Comparison of ENCODE assay signal across 18 mouse cellular contexts in the genomic region with DNA sequence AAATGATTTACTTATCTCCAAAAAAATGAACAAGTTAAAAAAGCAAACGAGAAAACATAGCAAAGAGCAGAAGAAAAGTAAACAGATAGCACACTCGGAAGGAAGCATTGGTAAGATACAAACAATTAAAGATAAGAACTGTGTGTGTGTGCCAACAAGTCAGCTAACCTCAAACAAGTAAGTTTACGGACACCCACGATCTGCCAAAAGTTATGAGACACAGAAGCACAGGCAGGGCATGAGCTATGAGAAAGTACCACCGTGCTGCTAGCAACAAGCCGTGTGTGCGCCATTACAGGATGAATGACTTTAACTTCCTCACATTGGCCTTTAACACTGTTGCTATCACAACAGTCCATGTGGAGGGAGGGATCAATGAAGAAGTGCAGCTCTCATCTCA.
DNase-seq lines count a peak whose midpoint lies in the region; ATAC-seq and TF ChIP-seq lines count a peak whose summit lies in the region.
"Had no signal": no experiment of that assay in that cellular context is flagged by ENCODE, and none has a peak within 500 bp of the region (broad histone marks: within the 10 kb centered on the region; RNA-seq: fewer than 3 reads in every experiment).

No protein-coding gene starts in this region.

- no peak for TF ChIP-seq POLR2A in MEL (IDR thresholded peaks at IDR 0.05; ENCODE audit: control insufficient read depth in 1 of 2, insufficient read depth in 1 of 2, low read depth in 1 of 2, low read length in 2 of 2, poor library complexity in 1 of 2)

- no peak overlapping the region for H3K27ac ChIP-seq in heart, embryonic 13.5 days (replicated peaks)
- peak overlapping the region; percentile 18 for H3K27ac ChIP-seq in MEL (ENCODE audit: control insufficient read depth, low read depth, low read length)
- no peak overlapping the region for H3K27ac ChIP-seq in liver, embryonic 13.5 days
- H3K27ac ChIP-seq in intestine, postnatal 0 days (ENCODE audit: low read depth, low read length): no peak overlapping the region
- H3K27ac ChIP-seq: embryonic facial prominence, embryonic 15.5 days; limb, embryonic 15.5 days; midbrain, embryonic 12.5 days; stomach, postnatal 0 days had no signal

- no peaks in the 10 kb centered on the region for H3K27me3 ChIP-seq in heart, embryonic 13.5 days (replicated peaks)
- no peaks in the 10 kb centered on the region for H3K27me3 ChIP-seq in MEL (ENCODE audit: control insufficient read depth in 1 of 2, insufficient read depth in 2 of 2, low read length in 2 of 2)
- no peaks in the 10 kb centered on the region for H3K27me3 ChIP-seq in liver, embryonic 13.5 days
- H3K27me3 ChIP-seq in intestine, postnatal 0 days (replicated peaks; ENCODE audit: control insufficient read depth, insufficient read depth, low read length): no peaks in the 10 kb centered on the region
- H3K27me3 ChIP-seq: embryonic facial prominence, embryonic 15.5 days; heart, embryonic 12.5 days; limb, embryonic 15.5 days; midbrain, embryonic 12.5 days had no signal

- DNase-seq in heart, postnatal 14 days: no peak
- peak; percentile 64 for DNase-seq in MEL (ENCODE audit: low read depth, low spot score)
- DNase-seq in liver, embryonic 13.5 days: no peak
- peak; percentile 43 for DNase-seq in lung, postnatal 36 days
- DNase-seq in layer of hippocampus, postnatal 25 days (ENCODE audit: extremely low spot score in 1 of 2, low spot score in 1 of 2): no peak
- DNase-seq: cerebellum, adult 2 months; gastrocnemius, postnatal 25 days; kidney, adult 11 months; kidney, postnatal 14 days; layer of hippocampus, adult 9-11 months; thymus, postnatal 4 days had no signal

- no peaks in the 10 kb centered on the region for H3K9me3 ChIP-seq in heart, embryonic 13.5 days
- no peaks in the 10 kb centered on the region for H3K9me3 ChIP-seq in MEL (replicated peaks; ENCODE audit: insufficient read depth, low read length)
- no peaks in the 10 kb centered on the region for H3K9me3 ChIP-seq in liver, embryonic 13.5 days (replicated peaks)
- no peaks in the 10 kb centered on the region for H3K9me3 ChIP-seq in intestine, postnatal 0 days (ENCODE audit: control insufficient read depth)
- H3K9me3 ChIP-seq: embryonic facial prominence, embryonic 15.5 days; heart, embryonic 12.5 days; limb, embryonic 15.5 days; midbrain, embryonic 12.5 days had no signal

- WGBS in heart, embryonic 13.5 days: 63% methylated on average over 7 of the region's 7 CpGs
- 14% methylated on average over 7 of the region's 7 CpGs for WGBS in liver, embryonic 13.5 days (ENCODE audit: insufficient replicate concordance)
- 41% methylated on average over 7 of the region's 7 CpGs for WGBS in intestine, postnatal 0 days

- intact Hi-C loops in heart, postnatal 14 days (cut with DNase I): no loop called here

- H3K4me2 ChIP-seq in heart, embryonic 13.5 days: peak overlapping the region; percentile 24; the same call in 1 of the 2 replicates
- 0 out of 2 replicates have a peak overlapping the region, but pooled peaks have one; percentile 21 for H3K4me2 ChIP-seq in liver, embryonic 13.5 days
- H3K4me2 ChIP-seq in intestine, postnatal 0 days (replicated peaks; ENCODE audit: low read depth): no peak overlapping the region
- H3K4me2 ChIP-seq: embryonic facial prominence, embryonic 15.5 days; heart, embryonic 12.5 days; limb, embryonic 15.5 days; midbrain, embryonic 12.5 days had no signal

- H3K36me3 ChIP-seq in heart, embryonic 13.5 days: no peaks in the 10 kb centered on the region
- H3K36me3 ChIP-seq in MEL (ENCODE audit: control insufficient read depth in 1 of 2, insufficient read depth in 2 of 2, low read length in 2 of 2): peaks cover 0 to 18% of the 10 kb centered on the region in 2 experiments; a peak in 3 of 4 replicates
- no peaks in the 10 kb centered on the region for H3K36me3 ChIP-seq in liver, embryonic 13.5 days
- H3K36me3 ChIP-seq in intestine, postnatal 0 days (ENCODE audit: control insufficient read depth, insufficient read depth): no peaks in the 10 kb centered on the region
- H3K36me3 ChIP-seq: embryonic facial prominence, embryonic 15.5 days; heart, embryonic 12.5 days; limb, embryonic 15.5 days; midbrain, embryonic 12.5 days had no signal

- no peak for ATAC-seq in heart, embryonic 13.5 days (ENCODE audit: extremely low read depth, insufficient number of reproducible peaks, low FRiP score, low TSS enrichment)
- no peak for ATAC-seq in liver, embryonic 13.5 days (ENCODE audit: low read depth)
- ATAC-seq in intestine, postnatal 0 days: no peak

- TF ChIP-seq CTCF in MEL (IDR thresholded peaks at IDR 0.05 in 2 of 3, conservative IDR thresholded peaks at IDR 0.05 in 1 of 3; ENCODE audit: control insufficient read depth in 1 of 3, insufficient read depth in 1 of 3, low read depth in 2 of 3, low read length in 3 of 3, poor library complexity in 1 of 3, severe bottlenecking in 1 of 3): no peak
- TF ChIP-seq CTCF in intestine, postnatal 0 days (IDR thresholded peaks at IDR 0.05; ENCODE audit: low read depth): no peak

- no peak for TF ChIP-seq RAD21 in MEL (IDR thresholded peaks at IDR 0.05; ENCODE audit: low read depth, low read length)

- no peak overlapping the region for H3K9ac ChIP-seq in heart, embryonic 13.5 days
- H3K9ac ChIP-seq in MEL (ENCODE audit: control insufficient read depth, low read depth, low read length, poor library complexity, severe bottlenecking): 0 out of 2 replicates have a peak overlapping the region, but pooled peaks have one; percentile 0
- H3K9ac ChIP-seq in liver, embryonic 13.5 days: no peak overlapping the region
- no peak overlapping the region for H3K9ac ChIP-seq in intestine, postnatal 0 days (ENCODE audit: low read depth, low read length)
- H3K9ac ChIP-seq: embryonic facial prominence, embryonic 15.5 days; heart, embryonic 12.5 days; limb, embryonic 15.5 days; midbrain, embryonic 12.5 days had no signal

- TF ChIP-seq EP300 in MEL (IDR thresholded peaks at IDR 0.05; ENCODE audit: low read depth in 1 of 2, low read length in 2 of 2): peak; percentile 60 to 69

- H3K4me1 ChIP-seq in heart, embryonic 13.5 days: peaks cover 21% of the 10 kb centered on the region
- H3K4me1 ChIP-seq in MEL (ENCODE audit: control insufficient read depth in 1 of 2, insufficient read depth in 2 of 2, low read length in 2 of 2): peaks cover 4 to 20% of the 10 kb centered on the region in 2 experiments; a peak in 3 of 4 replicates
- peaks cover 23% of the 10 kb centered on the region for H3K4me1 ChIP-seq in liver, embryonic 13.5 days (replicated peaks)
- no peaks in the 10 kb centered on the region for H3K4me1 ChIP-seq in intestine, postnatal 0 days (replicated peaks; ENCODE audit: control insufficient read depth, insufficient read depth, low read length)
- H3K4me1 ChIP-seq: embryonic facial prominence, embryonic 15.5 days; limb, embryonic 15.5 days; midbrain, embryonic 12.5 days had no signal

- H3K4me3 ChIP-seq in heart, embryonic 13.5 days: no peak overlapping the region
- peak overlapping the region; percentile 23 to 47 for H3K4me3 ChIP-seq in MEL (ENCODE audit: control insufficient read depth in 1 of 2, insufficient read depth in 1 of 2, low read depth in 2 of 2, low read length in 2 of 2)
- no peak overlapping the region for H3K4me3 ChIP-seq in liver, embryonic 13.5 days (replicated peaks)
- H3K4me3 ChIP-seq in intestine, postnatal 0 days (ENCODE audit: low read depth, low read length): no peak overlapping the region
- H3K4me3 ChIP-seq: embryonic facial prominence, embryonic 15.5 days; heart, embryonic 12.5 days; limb, embryonic 15.5 days; midbrain, embryonic 12.5 days had no signal

- no peaks in the 10 kb centered on the region for H3K79me2 ChIP-seq in MEL (ENCODE audit: control insufficient read depth, insufficient read depth, low read length, poor library complexity)

TF ChIP-seq in MEL, 35 proteins besides CTCF, POLR2A, EP300 and RAD21:
- TF ChIP-seq NELFE (IDR thresholded peaks at IDR 0.05; ENCODE audit: low read depth, low read length) (no peak), ZKSCAN1 (IDR thresholded peaks at IDR 0.05; ENCODE audit: low read depth, low read length) (no peak), USF1 (IDR thresholded peaks at IDR 0.05; ENCODE audit: low read depth, low read length) (no peak), TBP (IDR thresholded peaks at IDR 0.05; ENCODE audit: low read depth, low read length) (no peak), MYC (IDR thresholded peaks at IDR 0.05; ENCODE audit: low read depth, low read length) (peak; percentile 44; the same call in 1 of the 2 replicates), JUND (IDR thresholded peaks at IDR 0.05; ENCODE audit: low read depth, low read length) (no peak), RCOR1 (IDR thresholded peaks at IDR 0.05; ENCODE audit: low read depth, low read length) (peak; percentile 70; the same call in 1 of the 2 replicates), SMC3 (IDR thresholded peaks at IDR 0.05; ENCODE audit: low read depth, low read length) (no peak), TAL1 (IDR thresholded peaks at IDR 0.05; ENCODE audit: low read length) (no peak), POLR2AphosphoS5 (IDR thresholded peaks at IDR 0.05; ENCODE audit: borderline replicate concordance, low read depth, low read length) (no peak), ELF1 (IDR thresholded peaks at IDR 0.05; ENCODE audit: low read depth, low read length) (no peak), NRF1 (IDR thresholded peaks at IDR 0.05; ENCODE audit: insufficient read depth, low read depth, low read length, poor library complexity, severe bottlenecking) (no peak), GATA1 (IDR thresholded peaks at IDR 0.05; ENCODE audit: low read depth, low read length) (peak; percentile 74), ETS1 (IDR thresholded peaks at IDR 0.05; ENCODE audit: low read depth, low read length) (peak; percentile 59), UBTF (IDR thresholded peaks at IDR 0.05; ENCODE audit: borderline replicate concordance, insufficient read depth, low read depth, low read length) (no peak), MAFK (IDR thresholded peaks at IDR 0.05; ENCODE audit: borderline replicate concordance, low read depth, low read length) (no peak), MEF2A (IDR thresholded peaks at IDR 0.05; ENCODE audit: extremely low read depth, insufficient replicate concordance, low read depth, low read length, poor library complexity, severe bottlenecking) (no peak), MXI1 (IDR thresholded peaks at IDR 0.05; ENCODE audit: low read depth, low read length) (peak; percentile 20; the same call in 1 of the 2 replicates), MAZ (IDR thresholded peaks at IDR 0.05; ENCODE audit: low read depth, low read length) (no peak), BHLHE40 (IDR thresholded peaks at IDR 0.05; ENCODE audit: borderline replicate concordance, low read depth, low read length) (peak; percentile 42; the same call in 1 of the 2 replicates), ZNF384 (IDR thresholded peaks at IDR 0.05; ENCODE audit: low read depth, low read length) (0 out of 2 replicates have a peak, but pooled peaks have one; percentile 15), TCF12 (IDR thresholded peaks at IDR 0.05; ENCODE audit: low read depth, low read length) (peak; percentile 57; the same call in 1 of the 2 replicates)

Comparison
In these comparisons a context has a peak if more than half of its experiments do, and no peak if none do; other contexts are left out.
1. H3K4me3 ChIP-seq: peak in MEL (2 of 2); none in heart, embryonic 13.5 days (single experiment), liver, embryonic 13.5 days (single experiment) and intestine, postnatal 0 days (single experiment).
2. DNase-seq: peak in MEL (single experiment) and lung, postnatal 36 days (single experiment); none in heart, postnatal 14 days (0 of 2), liver, embryonic 13.5 days (single experiment) and layer of hippocampus, postnatal 25 days (0 of 2).